Mouse (Mus musculus) limb, embryonic 11.5 days (tissue): ENCODE results near the gene Zfp839. TPM values are rescaled to one million over a fixed set of nuclear protein-coding genes. Genes with fewer than 3 reads are reported as not detected.

Source experiments
- ATAC-seq: fragments of 200-750 bp; cut with Nextera tagmentation; 2 replicates; pipeline ENCODE4 v1.8.0; 2017; ENCODE audit warnings: low read depth; ENCODE audit not compliant: insufficient number of reproducible peaks, low FRiP score, low TSS enrichment
- DNase-seq: peaks from one replicate; pipeline ENCODE4 v3.0.0-alpha.2; 2015; ENCODE audit warnings: low spot score
- H3K27ac ChIP-seq: fragments of 300-500 bp; sonication (generic); replicated peaks from 2 replicates; pipeline ENCODE4 v1.5.1; 2014; ENCODE audit warnings: low read depth, mild to moderate bottlenecking, low read length
- H3K27me3 ChIP-seq: fragments of 300-500 bp; sonication (generic); 2 replicates; pipeline ENCODE4 v1.6.1; 2014; ENCODE audit warnings: mild to moderate bottlenecking, low read length, mixed read lengths; ENCODE audit not compliant: control insufficient read depth, insufficient read depth
- H3K36me3 ChIP-seq: fragments of 300-500 bp; sonication (generic); 2 replicates; pipeline ENCODE4 v1.6.1; 2014; ENCODE audit warnings: mild to moderate bottlenecking, low read length, moderate library complexity, mixed read lengths; ENCODE audit not compliant: control insufficient read depth, insufficient read depth
- H3K4me1 ChIP-seq: fragments of 300-500 bp; sonication (generic); 2 replicates; pipeline ENCODE4 v1.6.1; 2014; ENCODE audit warnings: low read length, mixed read lengths; ENCODE audit not compliant: control insufficient read depth, insufficient read depth
- H3K4me2 ChIP-seq: fragments of 300-500 bp; sonication (generic); 2 replicates; pipeline ENCODE4 v1.6.1; 2014; ENCODE audit warnings: low read depth, mild to moderate bottlenecking, moderate library complexity; ENCODE audit not compliant: severe bottlenecking
- H3K4me3 ChIP-seq: fragments of 300-500 bp; sonication (generic); 2 replicates; pipeline ENCODE4 v1.5.1; 2014; ENCODE audit warnings: low read depth, low read length
- H3K9ac ChIP-seq: fragments of 300-500 bp; sonication (generic); 2 replicates; pipeline ENCODE4 v1.6.1; 2014; ENCODE audit warnings: mild to moderate bottlenecking, low read length
- H3K9me3 ChIP-seq: fragments of 300-500 bp; sonication (generic); 2 replicates; pipeline ENCODE4 v1.6.1; 2016; ENCODE audit warnings: low read length; ENCODE audit not compliant: control insufficient read depth
- WGBS: fragments of 180-500 bp; shearing (Covaris S2); extraction: QIAGEN DNeasy Blood & Tissue Kit; methylation state at CpG from one replicate; pipeline ENCODE4 v1.1.7; 2014; 5-methylcytosine and 5-hydroxymethylcytosine counted together
- polyA plus RNA-seq: library from polyadenylated mRNA; unstranded; fragments of >200 nt; fragmentation: Nextera tagmentation; extraction: Ambion mirVana; gene quantifications from 2 replicates; pipeline ENCODE4 v1.2.1, GENCODE M21; 2014

The Zfp839 gene
- polyA plus RNA-seq, 1 experiment from 2014 or later, result 4.3 TPM

DNA sequence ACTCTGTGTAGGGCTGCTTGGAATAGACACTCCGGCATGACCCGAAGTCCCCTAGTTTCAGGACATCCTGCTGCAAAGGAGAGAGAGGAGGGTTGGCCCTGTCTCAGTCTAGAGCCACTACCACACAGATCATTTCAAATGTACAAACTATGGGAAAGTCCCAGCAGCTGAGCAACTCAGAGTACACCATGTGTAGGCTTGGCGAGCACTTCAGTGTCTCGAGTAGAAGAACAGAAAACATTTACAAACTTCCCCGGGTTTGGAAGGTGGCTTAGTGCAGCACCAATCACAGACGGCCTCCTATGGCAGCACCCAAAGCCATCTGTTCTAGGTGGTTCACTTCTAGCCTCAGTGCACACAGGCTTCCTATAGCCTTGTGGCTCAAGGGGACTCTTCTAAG is 36.4 kb upstream of the Zfp839 start:
- Histone ChIP-seq H3K27ac (no peak overlapping the region), H3K9me3 (no peaks in the 10 kb centered on the region), H3K36me3 (peaks cover 2% of the 10 kb centered on the region), H3K9ac (no peak overlapping the region), H3K27me3 (no peaks in the 10 kb centered on the region), H3K4me3 (no peak overlapping the region), H3K4me2 (no peak overlapping the region), H3K4me1 (no peaks in the 10 kb centered on the region)
- DNase-seq, result no peak
- 94% methylated on average over 6 of the region's 6 CpGs for WGBS
- no peak for ATAC-seq

DNA sequence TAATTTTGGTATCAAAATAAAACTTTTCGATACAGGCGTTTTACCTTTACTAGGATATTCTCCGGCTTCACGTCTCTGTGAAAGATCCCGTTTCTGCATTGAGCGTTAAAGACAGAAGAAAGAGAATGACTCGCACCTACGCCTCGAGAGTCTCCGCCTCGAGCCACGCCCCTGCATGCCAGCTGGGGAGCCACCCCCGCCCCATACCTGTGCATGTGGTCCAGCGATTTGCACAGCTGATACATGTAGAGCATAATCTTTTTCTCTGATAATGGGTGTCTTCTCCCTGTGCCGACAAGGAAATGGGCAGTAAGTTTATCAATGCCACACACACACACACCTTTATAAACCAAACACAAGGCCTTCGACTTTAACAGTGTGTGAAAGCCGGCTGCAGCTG is 35.1 kb upstream of the Zfp839 start:
- Histone ChIP-seq H3K9ac (no peak overlapping the region), H3K9me3 (no peaks in the 10 kb centered on the region), H3K27ac (no peak overlapping the region), H3K4me3 (no peak overlapping the region), H3K4me2 (no peak overlapping the region), H3K36me3 (peaks cover 2% of the 10 kb centered on the region), H3K4me1 (no peaks in the 10 kb centered on the region), H3K27me3 (no peaks in the 10 kb centered on the region)
- ATAC-seq (no peak), DNase-seq (no peak)
- 62% methylated on average over 17 of the region's 17 CpGs for WGBS

DNA sequence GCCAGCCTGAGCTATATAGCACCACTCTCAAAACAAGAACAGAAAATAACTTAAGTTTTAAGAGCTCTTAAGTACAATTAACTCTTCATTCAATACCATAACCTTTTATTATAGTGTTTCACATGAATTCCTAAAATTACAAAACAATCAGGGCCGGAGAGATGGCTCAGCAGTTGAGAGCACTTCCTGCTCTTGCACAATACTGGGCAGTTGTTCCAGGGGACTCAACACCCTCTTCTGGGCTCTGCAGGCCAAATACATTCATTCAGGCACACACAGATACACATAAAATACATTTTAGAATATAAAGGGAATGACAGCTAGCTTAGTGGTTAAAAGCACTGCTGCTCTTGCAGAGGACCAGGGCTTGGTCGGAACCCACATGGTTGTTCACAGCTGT is 33.2 kb upstream of the Zfp839 start:
- WGBS, result 92% methylated on average over 2 of the region's 2 CpGs
- no peak for ATAC-seq

DNA sequence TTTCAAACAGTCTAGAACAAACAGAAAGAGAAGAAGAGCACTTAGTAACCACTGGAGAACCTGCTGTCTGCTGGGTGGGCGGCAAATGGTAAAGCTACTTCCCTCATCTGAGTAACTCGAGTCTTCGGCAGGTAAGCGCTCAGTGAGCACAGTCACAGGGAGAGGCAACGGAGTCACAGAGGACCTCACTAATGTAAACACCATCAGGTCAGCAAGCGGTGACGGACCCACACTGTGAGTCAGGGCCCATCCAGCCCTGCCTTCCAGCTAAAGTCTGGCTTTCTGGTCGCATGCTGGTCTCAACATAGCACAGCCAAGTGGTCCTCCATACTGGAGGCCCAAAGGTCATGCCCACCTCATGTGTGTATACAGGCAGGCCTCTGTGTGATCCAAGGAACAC is 30.7 kb upstream of the Zfp839 start:
- H3K36me3 ChIP-seq, result no peaks in the 10 kb centered on the region; the same call in 1 of the 2 replicates
- H3K27ac ChIP-seq, result no peak overlapping the region
- H3K9me3 ChIP-seq, result no peaks in the 10 kb centered on the region
- WGBS, result 71% methylated on average over 8 of the region's 8 CpGs
- no peak overlapping the region for H3K9ac ChIP-seq
- H3K4me3 ChIP-seq, result no peak overlapping the region
- ATAC-seq (no peak), DNase-seq (no peak)
- H3K4me2 ChIP-seq, result no peak overlapping the region
- no peaks in the 10 kb centered on the region for H3K4me1 ChIP-seq
- H3K27me3 ChIP-seq, result no peaks in the 10 kb centered on the region

More for the DNA sequence above, 33.2 kb upstream of the Zfp839 start:
- H3K4me1 ChIP-seq, result no peaks in the 10 kb centered on the region
- no peak overlapping the region for H3K4me2 ChIP-seq
- no peak for DNase-seq
- no peak overlapping the region for H3K9ac ChIP-seq
- no peak overlapping the region for H3K27ac ChIP-seq
- H3K27me3 ChIP-seq, result no peaks in the 10 kb centered on the region
- H3K9me3 ChIP-seq, result no peaks in the 10 kb centered on the region
- H3K36me3 ChIP-seq, result peaks cover 2% of the 10 kb centered on the region
- no peak overlapping the region for H3K4me3 ChIP-seq

GRCm38 (mm10) chr12:110821787-110822186 is 28.3 kb upstream of the Zfp839 start:
- DNase-seq (no peak), ATAC-seq (no peak)
- Histone ChIP-seq H3K4me3 (no peak overlapping the region), H3K9me3 (no peaks in the 10 kb centered on the region), H3K27ac (no peak overlapping the region), H3K9ac (no peak overlapping the region), H3K27me3 (no peaks in the 10 kb centered on the region), H3K36me3 (no peaks in the 10 kb centered on the region; the same call in 1 of the 2 replicates), H3K4me2 (no peak overlapping the region), H3K4me1 (no peaks in the 10 kb centered on the region)
- 82% methylated on average over 2 of the region's 2 CpGs for WGBS

- no peak overlapping the region for H3K27ac ChIP-seq
- DNase-seq (no peak), ATAC-seq (no peak)
- WGBS, result 92% methylated on average over 7 of the region's 7 CpGs
- no peak overlapping the region for H3K4me2 ChIP-seq
- no peaks in the 10 kb centered on the region for H3K9me3 ChIP-seq
- no peaks in the 10 kb centered on the region; the same call in 1 of the 2 replicates for H3K36me3 ChIP-seq
- H3K4me1 ChIP-seq, result no peaks in the 10 kb centered on the region
- H3K27me3 ChIP-seq, result no peaks in the 10 kb centered on the region
- H3K9ac ChIP-seq, result no peak overlapping the region
- no peak overlapping the region for H3K4me3 ChIP-seq
Measured at GRCm38 (mm10) chr12:110822366-110822765, 27.7 kb upstream of the Zfp839 start.

DNA sequence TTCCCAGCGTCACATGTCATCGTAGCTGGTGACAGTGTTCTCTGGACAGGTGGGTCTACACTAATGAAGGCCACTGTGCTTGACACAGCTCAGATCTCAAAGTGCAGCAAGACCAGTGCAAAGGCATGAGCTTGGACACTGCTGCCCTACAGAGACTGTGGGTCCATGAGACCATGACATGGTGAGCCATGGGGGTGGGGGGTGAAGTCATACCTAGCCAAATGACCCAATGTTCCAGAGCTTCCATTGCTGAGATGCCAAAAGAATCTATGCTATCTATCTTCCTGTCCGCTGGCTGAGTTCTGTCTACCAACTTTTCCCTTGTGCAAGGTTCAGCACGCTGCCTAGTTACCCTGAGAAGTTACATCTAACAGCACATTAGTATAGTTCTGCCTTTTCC is 21.1 kb upstream of the Zfp839 start:
- DNase-seq (no peak), ATAC-seq (no peak)
- no peak overlapping the region for H3K9ac ChIP-seq
- 95% methylated on average over 4 of the region's 4 CpGs for WGBS
- H3K27me3 ChIP-seq, result no peaks in the 10 kb centered on the region
- no peaks in the 10 kb centered on the region for H3K4me1 ChIP-seq
- H3K9me3 ChIP-seq, result no peaks in the 10 kb centered on the region
- H3K4me2 ChIP-seq, result no peak overlapping the region
- no peaks in the 10 kb centered on the region for H3K36me3 ChIP-seq
- H3K4me3 ChIP-seq, result no peak overlapping the region
- H3K27ac ChIP-seq, result no peak overlapping the region

- no peaks in the 10 kb centered on the region for H3K4me1 ChIP-seq
- H3K9me3 ChIP-seq, result no peaks in the 10 kb centered on the region
- DNase-seq, result no peak
- no peaks in the 10 kb centered on the region for H3K36me3 ChIP-seq
- H3K27ac ChIP-seq, result no peak overlapping the region
- ATAC-seq, result no peak
- H3K4me2 ChIP-seq, result no peak overlapping the region
- no peaks in the 10 kb centered on the region for H3K27me3 ChIP-seq
- no peak overlapping the region for H3K4me3 ChIP-seq
- no peak overlapping the region for H3K9ac ChIP-seq
- WGBS, result 85% methylated on average over 9 of the region's 11 CpGs
Measured at GRCm38 (mm10) chr12:110830293-110831024, 19.6 kb upstream of the Zfp839 start.

GRCm38 (mm10) chr12:110835182-110835581 is 14.9 kb upstream of the Zfp839 start:
- no peak overlapping the region for H3K4me2 ChIP-seq
- ATAC-seq (no peak), DNase-seq (no peak)
- no peaks in the 10 kb centered on the region for H3K36me3 ChIP-seq
- no peak overlapping the region for H3K9ac ChIP-seq
- H3K27me3 ChIP-seq, result no peaks in the 10 kb centered on the region
- no peaks in the 10 kb centered on the region for H3K9me3 ChIP-seq
- 0 out of 2 replicates have a peak, but pooled peaks cover 5% of the 10 kb centered on the region for H3K4me1 ChIP-seq
- no peak overlapping the region for H3K4me3 ChIP-seq
- 89% methylated on average over 3 of the region's 3 CpGs for WGBS
- H3K27ac ChIP-seq, result no peak overlapping the region
